Mouse (Mus musculus) heart, adult 2 months (tissue): ENCODE data around the gene Nos1ap.

Experiments
- CTCF ChIP-seq: fragments of 200-600 bp; IDR thresholded peaks from 2 replicates; pipeline ENCODE4 v1.8.1; 2022; ENCODE audit warnings: antibody characterized with exemption, mild to moderate bottlenecking, moderate library complexity
- EP300 ChIP-seq: fragments of 200-500 bp; IDR thresholded peaks from 2 replicates; pipeline ENCODE4 v1.6.1; 2011; ENCODE audit warnings: low read depth, low read length, control low read depth; ENCODE audit not compliant: insufficient read depth
- POLR2A ChIP-seq: fragments of 200-500 bp; IDR thresholded peaks from 2 replicates; pipeline ENCODE4 v1.6.1; 2011; ENCODE audit warnings: mild to moderate bottlenecking, low read depth, low read length, control low read depth; ENCODE audit not compliant: insufficient read depth

DNA sequence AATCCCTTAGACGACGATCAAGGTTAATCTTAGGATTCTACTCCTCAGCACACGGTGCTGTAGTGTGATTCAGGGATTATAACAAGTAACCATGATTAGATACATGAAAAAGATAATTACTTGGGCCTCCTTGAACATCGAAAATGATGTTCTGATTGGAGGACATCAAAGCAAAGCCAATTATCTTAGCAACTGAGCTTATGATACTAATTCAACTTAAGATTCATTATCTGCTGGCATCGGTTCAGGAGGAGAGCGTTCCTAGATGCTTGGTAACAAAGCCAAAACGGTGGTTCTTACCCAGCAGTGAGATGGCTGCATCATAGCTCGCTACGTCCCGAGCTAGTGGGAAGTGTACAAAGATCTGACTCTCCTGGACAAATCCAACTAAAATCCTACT lies 204.2 kb downstream of the Nos1ap start:
- TF ChIP-seq POLR2A (no peak), CTCF (no peak), EP300 (no peak)
